Mouse (Mus musculus): Measurements from ENCODE around the gene Tbx5. TPM values are rescaled to one million over a fixed set of nuclear protein-coding genes. Genes with fewer than 3 reads are reported as not detected.
A peak's percentile ranks its signal among the peaks of the same experiment; 100 is the strongest.
"Not testable (repeated sequence)": the region's sequence is repeated elsewhere in the genome, so short reads cannot be mapped to it uniquely, and the experiment has no call there.

The Tbx5 gene
- total RNA-seq, 2 experiments from 2014 or later: not detected

DNA sequence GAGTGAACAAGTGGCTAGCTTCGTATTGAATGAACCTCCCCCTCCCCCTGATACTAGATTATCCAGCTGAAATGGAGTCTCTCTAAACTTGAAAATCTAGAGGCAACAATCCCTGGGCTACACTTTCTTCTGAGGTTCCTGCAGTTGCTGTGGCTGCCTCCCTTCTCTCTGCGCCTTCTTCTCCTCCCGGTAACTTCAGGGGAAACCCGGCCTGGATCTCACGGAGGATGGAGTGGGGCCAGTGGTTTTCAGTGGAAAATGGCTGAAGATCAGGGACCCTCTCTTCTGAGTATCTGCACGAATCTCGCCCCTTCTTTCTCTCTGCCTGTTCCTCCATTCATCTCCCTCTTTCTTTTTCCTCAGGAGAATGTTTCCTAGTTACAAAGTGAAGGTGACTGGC lies 7.9 kb downstream of the Tbx5 start:
- intact Hi-C loops (cut with DNase I): no loop called here

DNA sequence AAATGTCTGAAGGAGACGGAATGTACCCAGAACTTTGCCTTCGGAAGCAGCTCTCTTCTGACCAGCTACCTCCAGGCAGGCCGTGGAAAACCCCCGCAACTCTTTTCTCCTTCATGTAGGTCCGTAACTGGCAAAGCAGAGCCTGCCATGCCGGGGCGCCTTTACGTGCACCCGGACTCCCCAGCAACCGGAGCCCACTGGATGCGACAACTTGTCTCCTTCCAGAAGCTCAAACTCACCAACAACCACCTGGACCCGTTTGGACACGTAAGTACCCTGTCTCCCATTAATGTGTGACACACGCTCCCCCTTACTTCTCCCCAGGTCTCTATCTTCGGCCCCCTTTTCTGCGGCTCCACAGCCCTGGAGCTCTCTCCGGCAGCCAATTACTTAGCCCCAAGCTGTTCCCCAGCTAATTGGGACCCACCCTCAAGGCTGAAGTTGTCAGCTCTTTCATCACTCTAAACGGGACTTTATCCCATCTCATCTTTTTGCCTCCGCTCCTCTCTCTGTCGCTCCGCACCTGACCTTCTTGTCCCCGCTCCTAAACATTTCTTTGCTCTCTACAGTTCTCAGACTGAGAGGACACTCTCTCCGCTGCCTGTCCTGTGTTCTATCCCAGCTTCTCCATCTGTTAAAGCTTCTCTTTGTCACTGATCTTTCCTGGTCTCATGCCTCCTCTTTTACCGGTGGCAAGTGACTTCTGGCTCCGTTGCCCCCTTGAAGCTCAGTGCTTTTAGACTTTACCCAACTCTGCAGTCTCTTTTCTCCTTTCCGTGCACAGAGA lies 9.4 kb downstream of the Tbx5 start:
- intact Hi-C loops (cut with DNase I): no loop called here
- DNase-seq: no peak

More for the DNA sequence above, 7.9 kb downstream of the Tbx5 start:
- DNase-seq: no peak

DNA sequence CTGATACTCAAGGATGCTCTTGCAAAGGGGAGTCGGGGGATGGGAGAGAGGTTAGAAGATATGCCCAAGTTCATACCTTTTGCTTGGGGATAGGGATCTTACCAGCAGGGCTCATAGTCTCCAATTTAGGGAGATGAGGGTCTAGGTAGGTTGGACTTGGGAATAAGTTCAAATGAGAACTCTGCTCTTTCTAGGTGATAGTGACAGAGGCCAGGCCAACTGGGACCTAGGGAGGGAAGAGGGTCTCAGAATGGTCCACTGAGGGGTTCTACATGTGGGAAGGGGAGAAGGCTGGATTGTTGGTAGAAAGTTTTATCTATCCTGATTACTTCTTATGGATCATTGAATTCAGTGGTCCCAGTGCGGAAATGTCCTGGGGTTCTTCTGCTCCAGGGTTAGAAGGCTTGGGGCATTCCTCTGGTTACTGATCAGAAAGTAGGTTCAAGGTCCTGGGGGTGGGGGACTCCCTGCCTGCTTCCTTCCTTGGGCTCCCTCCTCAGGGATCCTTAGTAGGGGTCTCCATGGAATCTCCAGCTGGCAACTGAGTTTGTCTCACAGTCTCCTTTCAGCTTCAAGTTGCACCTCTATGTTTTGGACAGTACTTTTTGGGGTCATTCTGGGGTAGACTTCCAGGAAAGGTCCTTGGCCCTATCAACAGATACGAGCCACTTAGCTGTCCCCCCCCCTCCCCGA lies 10.4 kb downstream of the Tbx5 start:
- DNase-seq: no peak
- intact Hi-C loops (cut with DNase I): no loop called here

DNA sequence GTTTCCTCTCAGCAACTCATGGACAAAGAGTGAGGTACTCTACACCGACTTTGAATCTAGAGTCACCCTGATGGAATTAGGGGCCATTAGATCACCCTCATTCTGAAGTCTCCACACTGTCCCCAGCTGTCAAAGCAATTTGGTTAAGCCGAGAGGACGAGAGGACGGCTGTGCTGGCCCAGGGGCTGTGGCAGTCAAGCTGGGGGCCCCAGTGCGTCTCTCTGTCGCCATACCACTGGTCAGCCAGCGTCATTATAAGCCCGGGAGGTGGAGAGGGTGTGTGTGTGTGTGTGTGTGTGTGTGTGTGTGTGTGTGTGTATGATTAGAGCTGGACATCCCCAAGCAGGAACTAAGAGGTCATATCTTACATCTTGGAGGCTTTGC lies 10.9 kb downstream of the Tbx5 start:
- intact Hi-C loops (cut with DNase I): no loop called here
- DNase-seq: no peak

DNA sequence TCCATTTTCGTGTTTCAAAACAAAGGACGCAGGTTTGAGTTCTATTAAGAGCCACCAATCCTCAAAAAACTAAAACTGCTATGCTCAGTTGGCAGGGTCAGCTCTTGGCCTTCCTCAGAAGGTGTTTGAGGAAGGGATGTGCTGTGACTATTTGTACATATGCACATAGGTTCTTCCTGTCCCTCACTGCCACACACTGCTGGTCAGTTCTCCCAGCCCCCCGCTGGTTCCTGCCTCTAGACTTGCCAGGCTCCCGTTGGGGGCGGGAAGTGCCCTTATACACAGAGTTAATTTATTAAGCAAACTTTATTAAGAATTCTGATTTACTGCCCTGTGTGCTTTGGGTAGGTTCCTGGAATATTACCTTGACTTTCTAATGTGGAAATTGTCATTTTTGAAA lies 11.9 kb downstream of the Tbx5 start:
- intact Hi-C loops (cut with DNase I): no loop called here
- no peak for DNase-seq

DNA sequence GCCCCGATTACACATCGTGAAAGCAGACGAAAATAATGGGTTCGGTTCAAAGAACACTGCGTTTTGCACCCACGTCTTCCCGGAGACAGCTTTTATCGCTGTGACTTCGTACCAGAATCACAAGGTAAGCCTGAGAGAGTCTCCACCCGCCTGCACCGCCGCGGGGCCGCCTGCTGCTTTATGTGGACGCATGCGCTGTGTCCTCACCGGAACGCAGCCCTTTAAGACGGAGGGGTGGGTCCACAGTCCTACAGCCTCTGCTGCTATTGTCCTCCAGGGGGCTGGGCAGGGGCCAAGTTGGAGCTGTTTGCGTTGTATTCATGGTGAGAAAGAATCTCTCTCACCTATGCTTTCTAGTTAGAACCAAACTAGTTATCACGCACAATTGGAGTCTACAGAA lies 12.5 kb downstream of the Tbx5 start:
- no peak for DNase-seq
- intact Hi-C loops (cut with DNase I): no loop called here

DNA sequence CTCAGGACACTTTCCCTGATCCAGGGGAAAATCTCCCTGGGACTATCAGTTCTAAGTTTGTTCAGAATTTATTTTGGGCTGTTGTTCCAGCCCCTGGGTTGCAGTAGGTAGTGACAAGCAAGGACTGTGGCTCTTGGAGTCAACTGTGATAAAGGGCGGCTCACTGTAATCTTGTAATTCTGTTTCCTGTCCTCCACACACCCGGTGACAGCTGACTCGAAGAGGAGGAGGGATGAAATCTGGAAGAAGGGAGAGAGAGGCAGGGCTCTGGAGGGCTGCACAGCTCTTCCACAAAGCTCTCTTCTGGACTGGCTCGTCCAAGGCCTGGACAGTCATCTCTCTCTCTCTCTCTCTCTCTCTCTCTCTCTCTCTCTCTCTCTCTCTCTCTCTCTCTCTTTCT lies 24.6 kb downstream of the Tbx5 start:
- no peak for DNase-seq
- intact Hi-C loops (cut with DNase I): no loop called here

DNA sequence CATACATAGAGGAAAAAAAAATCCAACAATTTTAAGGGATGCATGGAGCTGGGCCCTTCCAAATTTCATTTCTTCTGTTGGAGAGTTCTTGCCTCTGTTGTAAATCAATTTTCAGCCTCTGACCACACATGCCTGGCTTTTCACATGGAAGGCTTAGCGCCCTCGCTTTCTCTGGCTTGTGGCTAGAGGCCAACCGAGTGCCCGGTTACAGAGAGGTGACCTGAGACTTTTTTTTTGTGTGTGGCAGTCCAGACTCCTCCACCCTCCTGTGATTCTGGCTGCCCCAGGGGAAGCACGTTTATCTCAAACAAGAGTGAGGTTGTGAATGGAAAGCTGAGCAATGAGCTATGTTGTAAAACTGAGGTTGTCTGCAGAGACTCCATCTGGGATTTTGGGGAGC lies 28.8 kb downstream of the Tbx5 start:
- no peak for DNase-seq
- intact Hi-C loops (cut with DNase I): no loop called here

DNA sequence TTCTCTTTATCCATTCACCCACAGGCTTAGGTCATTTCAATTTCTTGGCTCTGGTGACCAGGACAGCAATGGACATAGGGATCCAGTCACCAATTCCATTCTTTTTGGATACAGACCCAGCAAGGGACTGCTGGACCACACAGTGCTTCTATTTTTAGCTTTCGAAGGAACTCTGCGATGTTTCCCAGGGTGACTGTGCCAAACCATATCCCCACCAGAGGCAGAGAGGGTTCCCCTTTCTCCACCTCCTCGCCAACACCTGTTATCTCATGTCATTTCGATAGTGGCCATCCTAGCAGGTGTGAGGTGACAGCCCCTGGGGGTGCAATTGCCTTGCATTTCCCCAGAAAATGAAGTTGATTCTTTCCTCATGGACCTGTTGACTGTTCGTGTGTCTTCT lies 30.0 kb downstream of the Tbx5 start:
- DNase-seq: no peak
- intact Hi-C loops (cut with DNase I): no loop called here

DNA sequence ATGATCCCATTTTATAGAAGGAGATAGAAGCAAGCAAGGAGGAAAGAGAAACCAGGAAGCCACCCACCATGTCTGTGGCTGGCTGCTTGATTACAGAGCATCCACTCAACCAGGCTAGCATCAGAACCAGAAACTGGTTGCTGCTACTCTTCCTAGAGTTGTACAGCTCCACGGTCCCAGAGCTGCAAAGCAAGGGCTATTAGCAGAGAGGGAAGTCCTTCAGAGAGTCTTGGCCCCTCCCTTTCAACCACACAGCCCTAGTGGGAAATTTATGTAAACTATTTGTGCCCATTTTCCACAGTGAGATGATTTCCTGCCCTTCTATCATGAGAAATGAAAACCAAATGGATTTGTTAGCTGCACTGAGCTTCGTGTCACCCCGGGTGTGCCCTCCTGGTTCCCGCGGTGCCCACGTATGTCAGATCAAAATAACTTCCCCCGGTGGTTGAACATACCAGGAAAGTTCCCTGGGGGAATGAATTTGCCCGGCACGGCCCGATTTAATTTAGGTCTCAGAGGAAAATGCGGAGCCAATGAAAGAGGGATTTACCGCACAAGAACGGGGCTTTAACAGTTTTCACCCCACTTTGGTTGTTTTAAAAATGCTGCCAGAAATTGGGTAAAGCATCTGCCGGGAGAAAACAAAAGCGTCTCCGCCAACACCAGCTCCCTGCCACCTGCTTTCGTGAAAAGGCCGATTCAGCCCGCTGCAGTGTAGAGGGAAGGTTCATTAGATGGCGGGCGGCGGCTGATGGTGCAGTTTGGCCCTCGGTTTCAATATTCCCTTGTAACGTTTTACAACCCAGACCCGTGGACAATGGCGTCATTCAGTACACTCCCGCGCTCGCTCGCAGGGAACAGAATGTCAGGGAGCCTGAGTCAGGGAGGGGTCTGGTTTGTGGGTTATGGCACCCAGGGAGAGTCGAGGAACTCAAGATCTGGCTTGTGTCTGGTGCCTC lies 34.1 kb downstream of the Tbx5 start:
- intact Hi-C loops (cut with DNase I): no loop called here
- DNase-seq: no peak

DNA sequence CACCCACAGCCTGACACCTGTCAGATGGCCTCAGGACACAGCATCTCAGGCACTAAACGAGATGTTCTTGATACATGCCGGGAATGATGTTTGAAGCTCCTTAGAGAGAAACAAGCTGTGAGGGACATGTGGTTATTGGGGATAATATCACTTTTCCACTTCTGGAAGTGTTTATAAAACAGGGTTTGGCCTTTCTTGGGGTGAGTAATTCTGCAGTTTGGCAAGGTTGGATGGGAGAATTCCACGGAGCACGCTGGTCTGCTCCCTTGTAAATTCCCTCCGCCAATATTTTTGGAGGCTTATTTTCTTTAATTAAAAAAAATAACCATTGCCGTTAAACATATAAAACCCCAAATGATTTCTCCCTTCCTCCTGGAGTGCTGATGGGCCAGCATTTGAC lies 35.5 kb downstream of the Tbx5 start:
- DNase-seq: no peak
- intact Hi-C loops (cut with DNase I): no loop called here

DNA sequence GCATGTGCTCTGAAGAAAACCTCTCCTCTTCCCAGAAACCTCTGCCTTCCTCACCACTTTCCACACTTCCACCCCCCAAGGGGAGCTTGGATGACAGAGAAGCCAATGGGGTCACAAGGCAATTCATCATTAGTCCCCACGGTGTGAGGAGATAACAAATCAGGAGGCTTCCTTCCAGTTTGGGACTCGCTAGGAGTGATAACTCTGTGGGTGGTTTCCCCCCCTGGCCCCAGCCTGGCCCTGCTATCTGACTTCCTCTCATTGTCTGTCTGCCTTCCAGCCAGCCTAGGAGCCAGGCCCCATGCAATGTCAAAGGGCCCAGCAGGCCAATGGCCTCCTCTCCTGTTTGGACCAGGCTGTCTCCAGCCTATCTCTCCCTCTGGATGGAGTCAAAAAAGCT lies 43.0 kb downstream of the Tbx5 start:
- no peak for DNase-seq
- intact Hi-C loops (cut with DNase I): no loop called here

DNA sequence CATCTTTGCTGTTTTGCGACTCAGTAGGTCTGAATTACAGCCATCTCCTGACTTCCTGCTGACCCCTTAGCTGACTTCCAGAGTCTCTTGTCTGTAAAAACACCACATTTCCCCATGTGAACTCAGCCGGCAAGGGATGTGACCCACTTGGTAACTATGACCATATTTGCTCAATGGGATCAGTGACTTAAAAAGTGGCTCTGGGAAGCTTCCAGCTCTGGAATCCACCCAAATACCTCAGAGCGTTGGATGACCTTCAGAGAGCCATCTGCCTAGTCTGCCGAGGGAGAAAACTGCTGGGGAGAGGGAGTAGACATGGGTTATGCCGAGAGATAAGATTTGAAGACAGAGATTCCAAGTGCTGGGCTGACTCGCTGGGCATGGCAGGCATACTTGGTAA lies 44.7 kb downstream of the Tbx5 start:
- intact Hi-C loops (cut with DNase I): no loop called here
- no peak for DNase-seq

DNA sequence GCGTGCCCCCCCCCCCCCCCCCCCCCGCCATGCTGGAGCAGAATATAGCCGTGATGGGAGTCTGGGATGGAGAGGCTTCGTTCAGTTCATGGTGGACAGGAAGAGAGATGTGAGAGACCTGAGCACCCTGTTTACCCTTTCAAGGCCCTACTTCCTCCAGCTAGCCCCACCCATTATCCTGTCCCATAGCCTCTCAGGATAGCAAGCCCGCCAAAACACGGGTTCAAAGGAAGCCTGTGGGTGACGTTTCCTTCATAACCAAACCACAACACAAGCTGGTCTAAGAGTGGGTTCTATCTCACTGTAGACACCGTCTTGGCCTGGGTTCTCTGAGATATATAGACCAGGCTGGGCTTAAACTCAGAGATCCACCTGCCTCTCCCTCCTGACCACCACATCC lies 53.1 kb downstream of the Tbx5 start:
- no peak for DNase-seq

DNA sequence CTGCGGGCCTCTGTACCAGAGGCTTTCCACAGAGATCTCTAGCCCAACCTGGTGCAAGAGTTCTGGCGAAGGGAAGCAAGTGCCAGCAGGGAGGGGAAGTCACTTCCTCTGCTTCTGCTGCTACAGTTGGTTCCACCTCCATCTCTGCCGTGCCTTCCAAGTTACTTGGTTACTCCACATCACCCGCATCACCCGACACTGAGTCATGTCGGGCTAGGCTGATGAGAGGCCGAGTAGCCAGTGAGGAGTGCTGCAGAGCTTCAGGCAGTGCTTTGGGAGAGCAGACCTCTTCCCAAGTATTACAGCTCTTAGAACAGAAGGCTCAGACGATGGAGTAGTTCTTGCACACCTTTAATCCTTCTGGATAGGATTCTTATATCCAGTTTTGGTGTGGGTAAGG lies 54.9 kb downstream of the Tbx5 start:
- intact Hi-C loops (cut with DNase I): no loop called here
- DNase-seq: no peak

More for the DNA sequence above, 53.1 kb downstream of the Tbx5 start:
- intact Hi-C loops (cut with DNase I): no loop called here

DNA sequence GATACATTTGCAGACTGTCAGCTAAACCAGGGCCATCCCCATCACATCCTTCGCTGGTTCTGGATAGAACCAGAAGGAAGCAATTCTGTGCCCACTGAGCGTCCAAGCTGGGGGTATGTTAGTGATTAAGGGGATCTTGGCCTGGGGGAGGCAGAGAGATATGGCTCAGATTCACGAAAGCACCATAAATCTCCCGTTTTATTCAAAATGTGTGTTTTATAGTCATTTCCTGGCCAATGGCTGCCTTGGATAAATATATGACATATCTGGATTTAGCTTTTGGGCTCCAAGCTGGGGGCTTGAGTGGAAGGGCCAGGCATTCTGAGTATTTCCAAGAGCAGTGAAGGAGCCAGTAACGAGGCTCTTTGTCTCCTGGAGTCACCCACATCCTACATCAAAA lies 59.5 kb downstream of the Tbx5 start:
- no peak for DNase-seq
- intact Hi-C loops (cut with DNase I): no loop called here

DNA sequence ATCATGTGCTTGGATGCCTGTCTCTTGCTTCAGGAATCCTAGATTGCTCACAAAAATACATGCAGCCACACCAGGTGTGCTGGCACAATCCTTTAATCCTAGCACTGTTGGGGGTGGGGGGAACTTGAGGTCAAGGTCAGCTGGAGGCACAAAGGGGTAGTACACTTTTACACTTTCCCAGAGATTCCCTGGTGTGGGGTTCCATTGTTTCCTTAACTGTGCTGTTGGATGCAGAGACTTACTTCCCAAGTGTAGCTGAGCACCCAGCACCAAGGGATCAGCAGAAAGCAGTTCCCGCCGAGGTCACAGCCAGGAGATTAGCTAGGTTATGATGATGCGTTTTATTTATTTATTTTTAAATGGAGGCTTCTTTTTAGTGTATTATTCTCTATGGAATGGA lies 60.6 kb downstream of the Tbx5 start:
- no peak for DNase-seq
- intact Hi-C loops (cut with DNase I): no loop called here

DNA sequence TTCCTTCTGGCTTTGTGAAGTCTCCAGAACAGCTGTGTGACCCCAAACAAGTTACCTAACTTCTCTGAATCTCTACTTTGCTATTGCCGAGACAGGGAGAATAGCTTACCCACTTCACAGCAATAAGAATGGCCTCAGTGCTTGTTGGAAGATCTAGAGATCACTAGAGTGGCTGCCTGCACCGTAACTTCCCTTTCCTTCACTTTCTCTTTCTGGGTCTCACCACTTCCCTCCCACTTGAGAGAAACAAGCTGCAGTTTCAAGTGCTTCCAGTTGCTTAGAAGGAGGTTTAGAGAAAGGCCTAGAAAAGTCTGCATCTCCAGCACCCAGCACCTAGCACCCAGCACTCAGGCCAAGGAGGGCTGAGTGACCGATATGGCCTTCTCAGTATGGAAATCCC lies 64.1 kb downstream of the Tbx5 start:
- DNase-seq: no peak
- intact Hi-C loops (cut with DNase I): no loop called here

DNA sequence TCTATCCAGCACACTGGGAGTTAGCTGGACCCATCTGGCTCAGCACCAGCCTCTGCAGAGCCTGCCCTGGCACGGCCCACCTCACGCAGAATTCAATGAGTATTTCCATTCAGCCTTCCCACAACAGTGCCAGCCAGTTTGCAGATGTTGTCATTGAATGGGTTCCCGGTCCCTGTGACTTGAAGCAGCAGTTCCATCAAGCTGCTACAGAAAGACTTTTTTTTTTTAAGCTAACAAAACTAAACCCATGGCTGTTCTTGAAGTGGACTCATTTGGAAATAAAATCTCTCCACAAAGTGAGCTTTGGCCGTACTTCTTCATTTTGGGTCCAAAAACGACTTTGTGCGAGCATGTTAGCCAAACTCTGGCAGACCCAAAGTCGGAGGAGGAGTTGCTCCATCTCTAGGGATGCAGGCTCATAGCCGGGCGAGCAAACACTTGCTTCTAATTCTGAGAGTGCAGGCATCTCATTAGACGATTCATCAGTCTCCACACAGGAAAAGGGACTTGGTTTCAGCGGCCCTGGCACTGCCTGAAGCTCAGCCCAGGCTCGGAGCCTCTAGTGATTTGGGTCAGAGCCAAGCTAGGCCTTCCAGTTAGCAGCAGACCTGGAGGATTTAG lies 84.2 kb downstream of the Tbx5 start:
- intact Hi-C loops (cut with DNase I): no loop called here
- peak in 1 of 2 experiments; percentile 13 for DNase-seq

DNA sequence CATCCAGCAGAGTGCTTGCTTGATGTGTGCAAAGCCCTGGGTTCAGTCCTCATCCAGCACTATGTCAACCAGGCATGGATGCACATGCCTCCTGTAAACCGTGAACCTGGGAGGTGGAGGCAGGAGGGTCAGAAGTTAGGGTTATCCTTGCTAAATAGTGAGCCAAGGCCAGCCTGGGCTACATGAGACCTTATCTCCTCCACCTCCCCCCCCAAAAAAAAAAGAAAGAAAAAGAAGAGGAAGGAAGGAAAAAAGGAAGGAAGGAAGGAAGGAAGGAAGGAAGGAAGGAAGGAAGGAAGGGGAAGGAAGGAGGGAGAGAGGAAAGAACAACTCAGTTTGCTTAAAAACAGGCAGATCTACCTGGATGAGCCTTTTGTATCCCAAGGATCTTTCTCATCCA lies 85.9 kb downstream of the Tbx5 start:
- intact Hi-C loops (cut with DNase I); DNase-seq: not testable (repeated sequence)

DNA sequence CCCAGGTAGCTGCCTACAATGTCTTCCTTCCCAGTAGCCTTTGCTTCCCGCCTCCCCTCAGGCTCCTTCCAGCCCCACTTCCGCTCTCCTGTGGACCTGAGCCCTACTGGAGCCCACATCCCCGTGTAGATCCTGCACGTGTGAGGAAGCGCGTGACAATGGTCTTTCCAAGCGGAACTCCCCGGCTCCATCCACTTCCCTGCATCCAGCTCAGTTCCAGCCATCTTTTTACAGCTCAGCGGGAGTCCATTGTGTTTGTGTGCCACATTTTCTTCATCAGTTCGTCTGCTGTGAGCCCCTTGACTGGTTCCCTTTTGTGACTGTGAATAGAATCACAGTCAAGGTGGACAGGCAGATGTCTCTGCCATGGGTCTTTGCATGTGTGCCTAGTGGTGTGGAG lies 88.5 kb downstream of the Tbx5 start:
- intact Hi-C loops (cut with DNase I): no loop called here

More for the DNA sequence above, 88.5 kb downstream of the Tbx5 start:
- no peak for DNase-seq

Data from gastrocnemius, postnatal 36 days (tissue).